In the genomic region with DNA sequence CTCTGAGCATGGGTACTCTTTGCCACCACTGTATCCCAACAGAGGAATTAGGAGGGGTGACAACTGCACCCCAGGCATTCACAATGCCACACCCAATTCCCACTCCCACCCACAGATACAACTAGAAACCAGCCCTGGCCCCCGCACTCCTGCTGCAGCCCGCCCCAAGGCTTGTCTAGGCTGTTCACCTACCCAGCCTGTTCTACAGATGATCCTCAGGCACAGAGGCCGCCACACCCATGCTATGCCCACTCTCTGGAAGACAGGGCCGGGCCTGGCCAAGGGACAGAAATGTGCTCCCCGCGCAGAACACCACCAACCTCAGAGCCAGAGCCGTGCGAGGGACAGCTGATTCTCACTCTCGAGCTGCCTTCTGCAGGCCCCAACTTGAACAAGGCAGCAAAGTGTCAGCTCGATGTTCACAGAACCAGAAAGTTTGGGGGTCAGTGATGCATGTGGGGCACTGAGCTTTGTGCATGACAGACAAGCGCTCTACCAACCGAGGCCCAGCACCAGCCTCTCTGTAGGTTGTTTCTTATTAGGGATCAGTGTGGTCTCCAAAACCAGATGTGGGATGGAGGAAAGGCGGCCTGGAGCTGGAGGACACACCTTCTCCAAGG, we compare ENCODE assay signal across 24 mouse cellular contexts. TPM values are rescaled to one million over a fixed set of nuclear protein-coding genes. Genes with fewer than 3 reads are reported as not detected.
A peak's percentile ranks its signal among the peaks of the same experiment; 100 is the strongest.
DNase-seq lines count a peak whose midpoint lies in the region; ATAC-seq and TF ChIP-seq lines count a peak whose summit lies in the region.
"Had no signal": no experiment of that assay in that cellular context is flagged by ENCODE, and none has a peak within 500 bp of the region (broad histone marks: within the 10 kb centered on the region; RNA-seq: fewer than 3 reads in every experiment).

No protein-coding gene starts in this region.

- H3K27ac ChIP-seq in liver, adult 2 months (replicated peaks; ENCODE audit: insufficient read depth, low read depth, low read length), result peak overlapping the region; percentile 26
- H3K27ac ChIP-seq in limb, embryonic 15.5 days, result peak overlapping the region; percentile 74
- peak overlapping the region; percentile 82 for H3K27ac ChIP-seq in stomach, embryonic 16.5 days (ENCODE audit: low read length)
- no peak overlapping the region for H3K27ac ChIP-seq in hindbrain, postnatal 0 days
- H3K27ac ChIP-seq: forebrain, embryonic 10.5 days; heart, embryonic 13.5 days; lung, embryonic 15.5 days; midbrain, embryonic 12.5 days; neural tube, embryonic 12.5 days had no signal

- no peak overlapping the region for H3K4me3 ChIP-seq in liver, adult 2 months (ENCODE audit: insufficient read depth, low read depth, low read length)
- H3K4me3 ChIP-seq in limb, embryonic 15.5 days, result no peak overlapping the region
- H3K4me3 ChIP-seq in stomach, embryonic 16.5 days (replicated peaks; ENCODE audit: low read length), result no peak overlapping the region
- H3K4me3 ChIP-seq in hindbrain, postnatal 0 days (ENCODE audit: low read length), result no peak overlapping the region
- H3K4me3 ChIP-seq: forebrain, embryonic 10.5 days; heart, embryonic 13.5 days; lung, embryonic 15.5 days; midbrain, embryonic 12.5 days; myocyte; neural tube, embryonic 12.5 days had no signal

- H3K9me3 ChIP-seq in limb, embryonic 15.5 days, result no peaks in the 10 kb centered on the region
- H3K9me3 ChIP-seq in stomach, embryonic 16.5 days (replicated peaks; ENCODE audit: control insufficient read depth, low read length), result no peaks in the 10 kb centered on the region
- H3K9me3 ChIP-seq in hindbrain, postnatal 0 days (ENCODE audit: low read length), result no peaks in the 10 kb centered on the region
- H3K9me3 ChIP-seq: forebrain, embryonic 10.5 days; G1E; heart, embryonic 13.5 days; lung, embryonic 15.5 days; midbrain, embryonic 12.5 days; neural tube, embryonic 12.5 days had no signal

- no peak for TF ChIP-seq CTCF in liver, adult 2 months (IDR thresholded peaks at IDR 0.05; ENCODE audit: low read depth, low read length)
- no peak for TF ChIP-seq CTCF in hindbrain, postnatal 0 days (IDR thresholded peaks at IDR 0.05; ENCODE audit: low read depth)

- H3K79me2 ChIP-seq in liver, adult 2 months (ENCODE audit: control insufficient read depth, insufficient read depth, low read length), result no peaks in the 10 kb centered on the region

- WGBS in liver, adult 2 months, result 85% methylated on average over 13 of the region's 13 CpGs
- WGBS in limb, embryonic 15.5 days, result 32% methylated on average over 13 of the region's 13 CpGs
- WGBS in stomach, embryonic 16.5 days, result 40% methylated on average over 13 of the region's 13 CpGs
- 68% methylated on average over 13 of the region's 13 CpGs for WGBS in hindbrain, postnatal 0 days

- H3K27me3 ChIP-seq in liver, adult 2 months (ENCODE audit: control insufficient read depth, insufficient read depth, low read length), result no peaks in the 10 kb centered on the region
- peaks cover 50% of the 10 kb centered on the region for H3K27me3 ChIP-seq in limb, embryonic 15.5 days
- peaks cover 31% of the 10 kb centered on the region for H3K27me3 ChIP-seq in stomach, embryonic 16.5 days (ENCODE audit: control insufficient read depth, insufficient read depth, low read length)
- peaks cover 24% of the 10 kb centered on the region for H3K27me3 ChIP-seq in hindbrain, postnatal 0 days (ENCODE audit: insufficient read depth, low read length)

- no peaks in the 10 kb centered on the region for H3K36me3 ChIP-seq in liver, adult 2 months (ENCODE audit: control insufficient read depth, insufficient read depth, low read length)
- no peaks in the 10 kb centered on the region for H3K36me3 ChIP-seq in limb, embryonic 15.5 days
- H3K36me3 ChIP-seq in stomach, embryonic 16.5 days (ENCODE audit: control insufficient read depth, insufficient read depth, low read length), result no peaks in the 10 kb centered on the region
- no peaks in the 10 kb centered on the region for H3K36me3 ChIP-seq in hindbrain, postnatal 0 days (ENCODE audit: insufficient read depth, low read length)
- H3K36me3 ChIP-seq: forebrain, embryonic 10.5 days; G1E; heart, embryonic 13.5 days; lung, embryonic 15.5 days; midbrain, embryonic 12.5 days; neural tube, embryonic 12.5 days had no signal

- H3K4me1 ChIP-seq in liver, adult 2 months (ENCODE audit: control insufficient read depth, insufficient read depth, low read length), result peaks cover 26% of the 10 kb centered on the region
- H3K4me1 ChIP-seq in limb, embryonic 15.5 days, result peaks cover 11% of the 10 kb centered on the region
- no peaks in the 10 kb centered on the region for H3K4me1 ChIP-seq in stomach, embryonic 16.5 days (ENCODE audit: control insufficient read depth, insufficient read depth, low read length)
- no peaks in the 10 kb centered on the region for H3K4me1 ChIP-seq in hindbrain, postnatal 0 days (ENCODE audit: insufficient read depth, low read length)

- no peak for DNase-seq in liver, adult 2 months (ENCODE audit: extremely low read depth, low read depth, low spot score)
- no peak for DNase-seq in liver
- DNase-seq in thymus, adult 18-20 months, result no peak
- DNase-seq in hindbrain, postnatal 0 days (ENCODE audit: low spot score), result no peak
- DNase-seq: adrenal gland, adult 8-10 months; cerebellum, adult 2 months; kidney, adult 11 months; kidney, postnatal 25 days; lung, postnatal 36 days; thymus, postnatal 14 days had no signal

- no peak overlapping the region for H3K4me2 ChIP-seq in limb, embryonic 15.5 days
- H3K4me2 ChIP-seq in stomach, embryonic 16.5 days (ENCODE audit: low read depth, low read length), result peak overlapping the region; percentile 16; the same call in 1 of the 2 replicates
- no peak overlapping the region for H3K4me2 ChIP-seq in hindbrain, postnatal 0 days (ENCODE audit: low read depth, low read length)
- H3K4me2 ChIP-seq: heart, embryonic 13.5 days; liver, embryonic 11.5 days; lung, embryonic 15.5 days; midbrain, embryonic 12.5 days; neural tube, embryonic 12.5 days had no signal

- no peak overlapping the region for H3K9ac ChIP-seq in liver, adult 2 months (ENCODE audit: low read depth, low read length)
- H3K9ac ChIP-seq in limb, embryonic 15.5 days, result no peak overlapping the region
- H3K9ac ChIP-seq in stomach, embryonic 16.5 days (ENCODE audit: low read length), result no peak overlapping the region; the same call in 1 of the 2 replicates
- no peak overlapping the region for H3K9ac ChIP-seq in hindbrain, postnatal 0 days (replicated peaks; ENCODE audit: low read length)
- H3K9ac ChIP-seq: heart, embryonic 13.5 days; lung, embryonic 15.5 days; midbrain, embryonic 12.5 days; neural tube, embryonic 12.5 days had no signal

- 0 out of 2 replicates have a peak, but pooled peaks have one; percentile 46 for ATAC-seq in erythroid progenitor cell, adult 5-6 weeks (replicated peaks; ENCODE audit: low FRiP score, poor library complexity, severe bottlenecking)
- ATAC-seq in limb, embryonic 15.5 days (ENCODE audit: insufficient number of reproducible peaks, low FRiP score, low TSS enrichment, low read depth), result peak; percentile 56; the same call in 1 of the 2 replicates
- ATAC-seq in stomach, embryonic 16.5 days (ENCODE audit: insufficient read depth, low FRiP score), result peak; percentile 63; the same call in 1 of the 2 replicates
- no peak for ATAC-seq in megakaryocyte-erythroid progenitor cell, adult 5-6 weeks (replicated peaks; ENCODE audit: low FRiP score, low TSS enrichment, poor library complexity, severe bottlenecking)
- no peak for ATAC-seq in hindbrain, postnatal 0 days
- ATAC-seq: forebrain, embryonic 16.5 days had no signal

- TF ChIP-seq POLR2A in liver, adult 2 months (IDR thresholded peaks at IDR 0.05; ENCODE audit: extremely low read depth, insufficient read depth, low read length), result no peak

RNA-seq across cellular contexts. Expression of a gene that starts 3.0 kb away (rescaled TPM):
- total RNA-seq in liver, adult 2 months (2014; rRNA removed), result 3.3 and 4.1 TPM in 2 replicates
- polyA plus RNA-seq in liver, adult 2 months (2012; rRNA removed), result 5.3 and 9.9 TPM in 2 replicates
- total RNA-seq in erythroid progenitor cell, adult 5-6 weeks (2015; ENCODE audit: low replicate concordance), result 2.5 TPM in 1 of 2 replicates, not detected in the other
- 0.13 and 0.53 TPM in 2 replicates for total RNA-seq in erythroid progenitor cell, adult 5-6 weeks (2017; ENCODE audit: low replicate concordance)
- polyA plus RNA-seq in limb, embryonic 15.5 days (2015; fragmentation: Nextera tagmentation; extraction: Ambion mirVana), result 6.2 and 6.3 TPM in 2 replicates
- 1.8 and 2.0 TPM in 2 replicates for polyA plus RNA-seq in stomach, embryonic 16.5 days (2015; fragmentation: Nextera tagmentation; extraction: Ambion mirVana)
- 0.59 TPM in 1 of 2 replicates, not detected in the other for total RNA-seq in megakaryocyte-erythroid progenitor cell, adult 5-6 weeks (2014; fragmentation: Nextera tagmentation)
- 1.1 TPM in 1 of 2 replicates, not detected in the other for total RNA-seq in megakaryocyte-erythroid progenitor cell, adult 5-6 weeks (2017)
- 4.9 and 8.2 TPM in 2 replicates for total RNA-seq in hindbrain, postnatal 0 days (2014; rRNA removed)
- 2.9 and 3.1 TPM in 2 replicates for polyA plus RNA-seq in hindbrain, postnatal 0 days (2015; fragmentation: Nextera tagmentation; extraction: Ambion mirVana)
- total RNA-seq: CH12.LX had no signal
- polyA plus RNA-seq: G1E; liver, embryonic 11.5 days had no signal

RNA-seq across cellular contexts. Expression of a gene that starts 12.1 kb away (rescaled TPM):
- 29.5 and 37.3 TPM in 2 replicates for total RNA-seq in liver, adult 2 months (2014; rRNA removed)
- polyA plus RNA-seq in liver, adult 2 months (2012; rRNA removed), result 69.1 and 76.4 TPM in 2 replicates
- total RNA-seq in erythroid progenitor cell, adult 5-6 weeks (2015; ENCODE audit: low replicate concordance), result 13.8 and 25.2 TPM in 2 replicates
- total RNA-seq in erythroid progenitor cell, adult 5-6 weeks (2017; ENCODE audit: low replicate concordance), result 37.0 and 44.7 TPM in 2 replicates
- polyA plus RNA-seq in limb, embryonic 15.5 days (2015; fragmentation: Nextera tagmentation; extraction: Ambion mirVana), result 77.7 and 78.6 TPM in 2 replicates
- 52.5 and 56.4 TPM in 2 replicates for polyA plus RNA-seq in stomach, embryonic 16.5 days (2015; fragmentation: Nextera tagmentation; extraction: Ambion mirVana)
- 25.3 and 27.2 TPM in 2 replicates for total RNA-seq in megakaryocyte-erythroid progenitor cell, adult 5-6 weeks (2014; fragmentation: Nextera tagmentation)
- total RNA-seq in megakaryocyte-erythroid progenitor cell, adult 5-6 weeks (2017), result 32.7 and 39.8 TPM in 2 replicates
- total RNA-seq in hindbrain, postnatal 0 days (2014; rRNA removed), result 74.9 and 98.9 TPM in 2 replicates
- 59.4 and 60.9 TPM in 2 replicates for polyA plus RNA-seq in hindbrain, postnatal 0 days (2015; fragmentation: Nextera tagmentation; extraction: Ambion mirVana)

RNA-seq across cellular contexts. Expression of a gene that starts 13.9 kb away (rescaled TPM):
- 22.3 and 27.3 TPM in 2 replicates for total RNA-seq in liver, adult 2 months (2014; rRNA removed)
- 42.2 and 45.8 TPM in 2 replicates for polyA plus RNA-seq in liver, adult 2 months (2012; rRNA removed)
- 49.4 and 49.5 TPM in 2 replicates for total RNA-seq in erythroid progenitor cell, adult 5-6 weeks (2015; ENCODE audit: low replicate concordance)
- 73.9 and 162 TPM in 2 replicates for total RNA-seq in erythroid progenitor cell, adult 5-6 weeks (2017; ENCODE audit: low replicate concordance)
- polyA plus RNA-seq in limb, embryonic 15.5 days (2015; fragmentation: Nextera tagmentation; extraction: Ambion mirVana), result 40.8 and 44.2 TPM in 2 replicates
- 53.3 and 55.7 TPM in 2 replicates for polyA plus RNA-seq in stomach, embryonic 16.5 days (2015; fragmentation: Nextera tagmentation; extraction: Ambion mirVana)
- 8.9 and 13.9 TPM in 2 replicates for total RNA-seq in megakaryocyte-erythroid progenitor cell, adult 5-6 weeks (2014; fragmentation: Nextera tagmentation)
- 11.9 and 25.7 TPM in 2 replicates for total RNA-seq in megakaryocyte-erythroid progenitor cell, adult 5-6 weeks (2017)
- total RNA-seq in hindbrain, postnatal 0 days (2014; rRNA removed), result 24.8 and 38.6 TPM in 2 replicates
- 32.1 and 35.5 TPM in 2 replicates for polyA plus RNA-seq in hindbrain, postnatal 0 days (2015; fragmentation: Nextera tagmentation; extraction: Ambion mirVana)

RNA-seq across cellular contexts. Expression of a gene that starts 36.5 kb away (rescaled TPM):
- 5.0 and 6.5 TPM in 2 replicates for total RNA-seq in liver, adult 2 months (2014; rRNA removed)
- polyA plus RNA-seq in liver, adult 2 months (2012; rRNA removed), result 6.3 and 9.7 TPM in 2 replicates
- 19.7 and 49.4 TPM in 2 replicates for total RNA-seq in erythroid progenitor cell, adult 5-6 weeks (2015; ENCODE audit: low replicate concordance)
- total RNA-seq in erythroid progenitor cell, adult 5-6 weeks (2017; ENCODE audit: low replicate concordance), result 18.2 and 48.8 TPM in 2 replicates
- 13.1 and 18.4 TPM in 2 replicates for polyA plus RNA-seq in limb, embryonic 15.5 days (2015; fragmentation: Nextera tagmentation; extraction: Ambion mirVana)
- 15.2 and 18.2 TPM in 2 replicates for polyA plus RNA-seq in stomach, embryonic 16.5 days (2015; fragmentation: Nextera tagmentation; extraction: Ambion mirVana)
- total RNA-seq in megakaryocyte-erythroid progenitor cell, adult 5-6 weeks (2014; fragmentation: Nextera tagmentation), result 50.7 and 81.7 TPM in 2 replicates
- total RNA-seq in megakaryocyte-erythroid progenitor cell, adult 5-6 weeks (2017), result 55.3 and 86.3 TPM in 2 replicates
- 14.8 and 15.3 TPM in 2 replicates for total RNA-seq in hindbrain, postnatal 0 days (2014; rRNA removed)
- 10.9 and 11.8 TPM in 2 replicates for polyA plus RNA-seq in hindbrain, postnatal 0 days (2015; fragmentation: Nextera tagmentation; extraction: Ambion mirVana)

RNA-seq across cellular contexts. Expression of a gene that starts 40.0 kb away (rescaled TPM):
- 3.0 and 3.9 TPM in 2 replicates for total RNA-seq in liver, adult 2 months (2014; rRNA removed)
- polyA plus RNA-seq in liver, adult 2 months (2012; rRNA removed), result 5.1 and 5.2 TPM in 2 replicates
- 305 and 325 TPM in 2 replicates for total RNA-seq in erythroid progenitor cell, adult 5-6 weeks (2015; ENCODE audit: low replicate concordance)
- 151 and 194 TPM in 2 replicates for total RNA-seq in erythroid progenitor cell, adult 5-6 weeks (2017; ENCODE audit: low replicate concordance)
- 55.3 and 60.1 TPM in 2 replicates for polyA plus RNA-seq in limb, embryonic 15.5 days (2015; fragmentation: Nextera tagmentation; extraction: Ambion mirVana)
- 47.4 and 51.5 TPM in 2 replicates for polyA plus RNA-seq in stomach, embryonic 16.5 days (2015; fragmentation: Nextera tagmentation; extraction: Ambion mirVana)
- total RNA-seq in megakaryocyte-erythroid progenitor cell, adult 5-6 weeks (2014; fragmentation: Nextera tagmentation), result 5.7 and 7.4 TPM in 2 replicates
- total RNA-seq in megakaryocyte-erythroid progenitor cell, adult 5-6 weeks (2017), result 8.5 and 11.3 TPM in 2 replicates
- 115 and 123 TPM in 2 replicates for total RNA-seq in hindbrain, postnatal 0 days (2014; rRNA removed)
- 134 and 142 TPM in 2 replicates for polyA plus RNA-seq in hindbrain, postnatal 0 days (2015; fragmentation: Nextera tagmentation; extraction: Ambion mirVana)

Comparison
In these comparisons a context has a peak if more than half of its experiments do, and no peak if none do; other contexts are left out.
1. ATAC-seq: peak in erythroid progenitor cell, adult 5-6 weeks (single experiment), limb, embryonic 15.5 days (single experiment) and stomach, embryonic 16.5 days (single experiment); none in megakaryocyte-erythroid progenitor cell, adult 5-6 weeks (single experiment) and hindbrain, postnatal 0 days (single experiment).